Mouse (Mus musculus): ENCODE data around the gene Rangap1. TPM values are rescaled to one million over a fixed set of nuclear protein-coding genes. Genes with fewer than 3 reads are reported as not detected.

Rangap1 gene
- total and polyA plus RNA-seq, 2 experiments from 2014 or later, result 146 to 183 TPM

DNA sequence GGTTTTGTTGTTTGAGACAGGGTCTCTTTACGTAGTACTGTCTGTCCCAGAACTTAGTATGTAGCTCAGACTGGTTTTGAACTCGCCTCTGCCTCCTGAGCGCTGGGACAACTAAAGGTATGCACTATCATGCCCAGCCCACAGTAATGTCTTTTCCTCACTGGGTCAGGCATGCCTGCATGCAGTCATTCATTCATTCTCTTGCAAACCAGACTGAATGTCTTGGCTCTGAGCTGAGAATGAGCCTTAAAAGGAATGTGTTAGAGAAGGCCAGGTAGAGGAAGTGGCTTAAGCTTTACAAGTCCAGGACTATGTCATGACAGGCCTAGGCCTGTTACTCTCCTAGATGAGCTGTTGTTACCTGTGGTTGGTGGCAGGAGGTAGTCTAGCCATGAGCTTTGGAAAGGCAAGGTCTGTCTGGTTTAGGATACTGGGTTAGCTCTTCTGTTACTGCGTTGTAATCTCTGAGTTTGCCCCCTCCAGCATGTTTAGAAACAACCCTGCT lies 65.0 kb downstream of the Rangap1 start:
- Histone ChIP-seq H3K4me2 (ENCODE audit: low read depth, low read length, poor library complexity, severe bottlenecking) (no peak overlapping the region), H3K36me3 (ENCODE audit: insufficient read depth, low read length) (peaks cover 48% of the 10 kb centered on the region), H3K4me3 (ENCODE audit: low read depth, low read length) (no peak overlapping the region), H3K27me3 (ENCODE audit: insufficient read depth, low read length) (no peaks in the 10 kb centered on the region), H3K9ac (replicated peaks; ENCODE audit: low read length, poor library complexity, severe bottlenecking) (0 out of 2 replicates have a peak overlapping the region, but pooled peaks have one; percentile 8), H3K4me1 (ENCODE audit: insufficient read depth, low read length) (no peaks in the 10 kb centered on the region), H3K9me3 (ENCODE audit: low read length) (no peaks in the 10 kb centered on the region), H3K27ac (ENCODE audit: low read depth, low read length) (no peak overlapping the region)
- DNase-seq (ENCODE audit: low spot score) (no peak), ATAC-seq (ENCODE audit: low FRiP score) (no peak)
- no peak for TF ChIP-seq CTCF (IDR thresholded peaks at IDR 0.05)
- 98% methylated on average over 4 of the region's 4 CpGs for WGBS

DNA sequence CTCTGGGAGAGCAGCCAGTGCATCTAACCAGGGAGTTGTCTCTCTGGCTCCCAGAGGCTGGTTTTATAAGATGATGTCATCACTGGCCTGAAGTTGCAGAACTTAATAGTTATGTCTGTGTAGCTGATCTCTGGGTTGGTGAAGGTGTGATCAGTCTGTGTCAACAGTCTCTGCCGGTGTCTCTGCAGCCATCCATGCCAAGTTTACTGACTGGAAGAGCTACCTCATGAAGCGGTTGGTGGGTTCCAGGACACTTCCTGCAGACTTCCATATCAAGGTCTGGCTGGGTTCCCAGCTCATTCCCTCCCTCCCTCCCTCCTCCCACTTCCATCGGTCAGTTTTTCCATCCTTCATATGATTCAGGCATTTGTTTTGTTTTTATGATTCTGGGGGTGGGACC lies 68.7 kb downstream of the Rangap1 start:
- Histone ChIP-seq H3K4me3 (ENCODE audit: low read depth, low read length) (no peak overlapping the region), H3K36me3 (ENCODE audit: insufficient read depth, low read length) (peaks cover 24% of the 10 kb centered on the region)
- no peak for TF ChIP-seq CTCF (IDR thresholded peaks at IDR 0.05)

DNA sequence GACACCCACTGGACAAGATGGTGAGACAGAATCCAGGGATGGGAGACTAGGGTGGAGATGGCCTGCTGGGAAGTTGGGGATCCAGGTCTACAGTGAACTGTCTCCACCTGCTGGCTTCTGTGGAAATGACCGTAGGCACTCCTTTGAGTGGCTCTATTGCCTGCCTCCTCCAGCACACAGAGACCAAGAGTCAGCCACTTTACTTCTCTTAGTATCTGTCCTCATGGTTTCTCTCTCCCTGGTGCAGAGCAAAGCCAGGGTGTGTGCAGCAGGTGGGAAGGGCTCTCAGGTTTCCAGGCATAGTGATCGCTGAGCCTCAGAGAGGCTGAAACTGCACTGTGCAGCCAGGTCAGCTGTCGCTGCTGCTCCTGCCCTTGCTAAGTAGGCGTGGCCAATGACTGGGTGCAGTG lies 75.1 kb downstream of the Rangap1 start:
- H3K9me3 ChIP-seq (ENCODE audit: low read length), result no peaks in the 10 kb centered on the region
- H3K4me3 ChIP-seq (ENCODE audit: low read depth, low read length), result no peak overlapping the region
- no peak overlapping the region for H3K9ac ChIP-seq (replicated peaks; ENCODE audit: low read length, poor library complexity, severe bottlenecking)
- H3K36me3 ChIP-seq (ENCODE audit: insufficient read depth, low read length), result peaks cover 45% of the 10 kb centered on the region
- no peak overlapping the region for H3K27ac ChIP-seq (ENCODE audit: low read depth, low read length)
- H3K4me2 ChIP-seq (ENCODE audit: low read depth, low read length, poor library complexity, severe bottlenecking), result no peak overlapping the region
- H3K4me1 ChIP-seq (ENCODE audit: insufficient read depth, low read length), result no peaks in the 10 kb centered on the region
- ATAC-seq (ENCODE audit: low FRiP score) (no peak), DNase-seq (ENCODE audit: low spot score) (peak; percentile 72)
- TF ChIP-seq CTCF (IDR thresholded peaks at IDR 0.05), result peak; percentile 78
- H3K27me3 ChIP-seq (ENCODE audit: insufficient read depth, low read length), result no peaks in the 10 kb centered on the region
- WGBS, result 87% methylated on average over 4 of the region's 4 CpGs

More for the DNA sequence above, 68.7 kb downstream of the Rangap1 start:
- no peaks in the 10 kb centered on the region for H3K9me3 ChIP-seq (ENCODE audit: low read length)
- no peaks in the 10 kb centered on the region for H3K4me1 ChIP-seq (ENCODE audit: insufficient read depth, low read length)
- ATAC-seq (ENCODE audit: low FRiP score), result no peak
- WGBS, result 77% methylated on average over 3 of the region's 3 CpGs
- no peak for DNase-seq (ENCODE audit: low spot score)
- no peak overlapping the region for H3K9ac ChIP-seq (replicated peaks; ENCODE audit: low read length, poor library complexity, severe bottlenecking)
- H3K27me3 ChIP-seq (ENCODE audit: insufficient read depth, low read length), result no peaks in the 10 kb centered on the region
- no peak overlapping the region for H3K4me2 ChIP-seq (ENCODE audit: low read depth, low read length, poor library complexity, severe bottlenecking)
- H3K27ac ChIP-seq (ENCODE audit: low read depth, low read length), result no peak overlapping the region

DNA sequence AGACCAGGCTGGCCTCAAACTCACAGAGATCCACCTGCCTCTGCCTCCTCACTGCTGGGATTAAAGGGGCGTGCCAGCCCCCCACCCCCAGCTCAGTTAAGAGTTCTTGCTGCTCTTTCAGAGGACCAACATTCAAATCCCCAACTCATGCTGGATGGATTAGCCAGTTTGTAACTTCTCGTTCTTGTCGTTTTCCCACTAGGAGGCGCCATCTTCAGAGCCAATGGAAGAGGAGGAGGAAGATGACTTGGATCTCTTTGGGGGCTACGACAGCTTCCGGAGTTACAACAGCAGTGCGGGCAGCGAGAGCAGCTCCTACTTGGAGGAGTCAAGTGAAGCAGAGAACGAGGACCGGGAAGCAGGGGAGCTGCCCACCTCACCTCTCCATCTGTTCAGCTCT lies 78.4 kb downstream of the Rangap1 start:
- no peak overlapping the region for H3K4me3 ChIP-seq (ENCODE audit: low read depth, low read length)
- peak; percentile 33; the same call in 1 of the 2 replicates for TF ChIP-seq CTCF (IDR thresholded peaks at IDR 0.05)
- H3K4me2 ChIP-seq (ENCODE audit: low read depth, low read length, poor library complexity, severe bottlenecking), result no peak overlapping the region
- H3K27me3 ChIP-seq (ENCODE audit: insufficient read depth, low read length), result no peaks in the 10 kb centered on the region
- H3K9ac ChIP-seq (replicated peaks; ENCODE audit: low read length, poor library complexity, severe bottlenecking), result no peak overlapping the region
- peaks cover 6% of the 10 kb centered on the region; the same call in 1 of the 2 replicates for H3K4me1 ChIP-seq (ENCODE audit: insufficient read depth, low read length)
- no peak overlapping the region for H3K27ac ChIP-seq (ENCODE audit: low read depth, low read length)
- no peak for DNase-seq (ENCODE audit: low spot score)
- ATAC-seq (ENCODE audit: low FRiP score), result no peak
- peaks cover 36% of the 10 kb centered on the region for H3K36me3 ChIP-seq (ENCODE audit: insufficient read depth, low read length)
- no peaks in the 10 kb centered on the region for H3K9me3 ChIP-seq (ENCODE audit: low read length)
- whole genome bisulfite sequencing, result 93% methylated on average over 10 of the region's 10 CpGs

DNA sequence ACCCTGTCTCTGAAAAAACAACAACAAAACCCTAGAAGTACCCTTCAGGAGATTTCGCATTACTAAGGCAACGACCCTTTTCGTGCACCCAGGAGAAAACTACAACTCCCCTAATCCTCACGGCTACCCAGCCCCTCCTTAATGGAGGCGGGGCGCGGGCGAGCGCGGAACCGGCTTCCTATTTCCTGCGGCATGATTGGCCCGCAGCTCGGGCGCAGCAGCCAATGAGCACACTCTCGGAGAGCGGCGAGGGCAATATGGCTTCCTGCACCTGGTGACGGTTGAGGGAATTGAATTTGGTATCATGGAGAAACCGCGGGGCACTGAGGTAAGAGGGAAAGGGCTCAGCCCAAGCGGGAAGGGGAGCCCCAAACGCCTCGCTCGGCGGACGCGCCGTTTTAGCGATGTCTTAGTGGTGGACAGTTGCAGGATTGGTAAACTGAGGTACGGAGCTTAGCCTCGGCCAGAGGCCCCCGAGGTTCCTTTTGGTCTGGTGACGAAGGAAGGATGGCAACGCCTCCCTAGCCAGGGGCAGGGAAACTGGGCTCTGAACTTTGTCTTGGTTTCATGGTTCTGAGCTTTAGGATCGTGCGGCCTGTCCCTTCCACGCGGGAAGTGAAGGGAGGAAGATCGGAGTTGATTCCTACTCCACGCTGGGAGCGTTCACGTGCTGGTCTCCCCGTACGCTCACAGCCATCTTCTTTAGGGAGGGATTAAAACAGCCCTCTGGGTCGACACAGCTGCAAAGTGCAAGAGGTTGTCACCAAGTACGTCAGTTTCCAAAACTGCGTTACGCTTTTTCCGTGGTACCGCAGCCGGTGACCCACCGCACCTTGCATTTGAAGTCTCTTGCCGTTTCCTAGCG lies 81.4 kb downstream of the Rangap1 start, which contains the start of gene L3mbtl2:
TSS of gene L3mbtl2 (plus strand) at position 193 of the 865 bp plus-strand sequence.
- Histone ChIP-seq H3K4me2 (ENCODE audit: low read depth, low read length, poor library complexity, severe bottlenecking) (peak within 1 kb of the TSS; percentile 86), H3K9me3 (ENCODE audit: low read length) (no peaks in the 10 kb centered on the region), H3K36me3 (ENCODE audit: insufficient read depth, low read length) (peaks cover 20% of the 10 kb centered on the region), H3K27ac (ENCODE audit: low read depth, low read length) (peak within 1 kb of the TSS; percentile 51; the same call in 1 of the 2 replicates), H3K4me1 (ENCODE audit: insufficient read depth, low read length) (peaks cover 6% of the 10 kb centered on the region; the same call in 1 of the 2 replicates), H3K27me3 (ENCODE audit: insufficient read depth, low read length) (no peaks in the 10 kb centered on the region), H3K4me3 (ENCODE audit: low read depth, low read length) (peak within 1 kb of the TSS; percentile 87), H3K9ac (replicated peaks; ENCODE audit: low read length, poor library complexity, severe bottlenecking) (peak within 1 kb of the TSS; percentile 72)
- under 1% methylated on average over 55 of the region's 55 CpGs for WGBS
- ATAC-seq (ENCODE audit: low FRiP score) (peak; percentile 99), DNase-seq (ENCODE audit: low spot score) (peak; percentile 95)
- TF ChIP-seq CTCF (IDR thresholded peaks at IDR 0.05), result peak; percentile 58

DNA sequence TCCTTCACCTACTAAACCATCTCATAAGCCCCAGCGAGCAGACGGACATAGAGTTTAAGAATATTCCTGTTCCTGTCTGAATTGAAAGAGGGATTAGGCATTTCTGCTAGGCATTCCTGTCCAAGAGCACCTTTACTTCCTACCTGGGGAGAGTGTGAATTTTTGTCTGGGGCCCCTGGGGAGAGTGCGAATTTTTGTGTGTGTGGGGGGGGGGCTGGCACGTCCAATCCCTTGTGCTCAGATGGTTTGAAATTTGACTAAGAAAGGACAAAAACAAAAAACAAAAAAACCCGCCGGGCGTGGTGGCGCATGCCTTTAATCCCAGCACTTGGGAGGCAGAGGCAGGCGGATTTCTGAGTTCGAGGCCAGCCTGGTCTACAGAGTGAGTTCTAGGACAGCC lies 82.0 kb downstream of the Rangap1 start:
- Histone ChIP-seq H3K27ac (ENCODE audit: low read depth, low read length) (no peak overlapping the region), H3K4me2 (ENCODE audit: low read depth, low read length, poor library complexity, severe bottlenecking) (peak overlapping the region; percentile 34), H3K36me3 (ENCODE audit: insufficient read depth, low read length) (peaks cover 14% of the 10 kb centered on the region), H3K9ac (replicated peaks; ENCODE audit: low read length, poor library complexity, severe bottlenecking) (no peak overlapping the region), H3K9me3 (ENCODE audit: low read length) (no peaks in the 10 kb centered on the region), H3K4me1 (ENCODE audit: insufficient read depth, low read length) (peaks cover 6% of the 10 kb centered on the region; the same call in 1 of the 2 replicates), H3K4me3 (ENCODE audit: low read depth, low read length) (peak overlapping the region; percentile 87), H3K27me3 (ENCODE audit: insufficient read depth, low read length) (no peaks in the 10 kb centered on the region)
- 69% methylated on average over 9 of the region's 10 CpGs for WGBS
- DNase-seq (ENCODE audit: low spot score) (no peak), ATAC-seq (ENCODE audit: low FRiP score) (no peak)
- TF ChIP-seq CTCF (IDR thresholded peaks at IDR 0.05), result no peak
